Mouse (Mus musculus) adrenal gland, adult 8-10 months (tissue): Measurements from ENCODE around the gene Trim7. TPM values are rescaled to one million over a fixed set of nuclear protein-coding genes. Genes with fewer than 3 reads are reported as not detected.
A peak's percentile ranks its signal among the peaks of the same experiment; 100 is the strongest.
"Not testable (repeated sequence)": the region's sequence is repeated elsewhere in the genome, so short reads cannot be mapped to it uniquely, and the experiment has no call there.

Source experiments
- DNase-seq: peaks from one replicate; pipeline ENCODE4 v3.0.0; 2022
- total RNA-seq, 4 experiments: library from RNA; stranded (reverse); gene quantifications; 2 replicates each; pipeline ENCODE4 v1.2.4; 2022

Gene Trim7
- total RNA-seq, 4 experiments from 2014 or later: 10.1 to 14.9 (median 10.9) TPM

- no peak for DNase-seq
These were observed 2.0 kb downstream of the Trim7 start for GRCm38 (mm10) chr11:48827926-48828325.

GRCm38 (mm10) chr11:48830279-48830678 is 4.3 kb downstream of the Trim7 start:
- DNase-seq: no peak

- DNase-seq: no peak
These were observed 5.3 kb downstream of the Trim7 start for GRCm38 (mm10) chr11:48831273-48831672.

GRCm38 (mm10) chr11:48833078-48833730 is 7.3 kb downstream of the Trim7 start:
- DNase-seq: no peak

- peak; percentile 89 for DNase-seq
These were observed 8.0 kb downstream of the Trim7 start for GRCm38 (mm10) chr11:48833731-48834639.

GRCm38 (mm10) chr11:48835923-48836322 is 10.0 kb downstream of the Trim7 start:
- no peak for DNase-seq

GRCm38 (mm10) chr11:48836990-48837309 is 11.0 kb downstream of the Trim7 start:
- no peak for DNase-seq

GRCm38 (mm10) chr11:48837310-48838180 is 11.6 kb downstream of the Trim7 start:
- DNase-seq: peak; percentile 75

- DNase-seq: peak; percentile 40
These were observed 12.3 kb downstream of the Trim7 start for GRCm38 (mm10) chr11:48838181-48838797.

GRCm38 (mm10) chr11:48838879-48839680 is 13.1 kb downstream of the Trim7 start:
- DNase-seq: no peak

- DNase-seq: no peak
These were observed 14.9 kb downstream of the Trim7 start for GRCm38 (mm10) chr11:48840805-48841204.

GRCm38 (mm10) chr11:48841213-48841612 is 15.3 kb downstream of the Trim7 start:
- no peak for DNase-seq

- no peak for DNase-seq
These were observed 16.4 kb downstream of the Trim7 start for GRCm38 (mm10) chr11:48842378-48842792.

- no peak for DNase-seq
These were observed 17.3 kb downstream of the Trim7 start for GRCm38 (mm10) chr11:48843202-48843601.

GRCm38 (mm10) chr11:48844309-48844708 is 18.4 kb downstream of the Trim7 start:
- no peak for DNase-seq

GRCm38 (mm10) chr11:48845244-48845815 is 19.4 kb downstream of the Trim7 start:
- DNase-seq: no peak

- DNase-seq: not testable (repeated sequence)
These were observed 20.4 kb downstream of the Trim7 start for GRCm38 (mm10) chr11:48846362-48846761.

GRCm38 (mm10) chr11:48846881-48847280 is 20.9 kb downstream of the Trim7 start:
- DNase-seq: no peak

- no peak for DNase-seq
These were observed 24.3 kb downstream of the Trim7 start for GRCm38 (mm10) chr11:48850240-48850639.

GRCm38 (mm10) chr11:48851270-48851995 is 25.5 kb downstream of the Trim7 start:
- no peak for DNase-seq
